9 mouse cellular contexts compared by ENCODE assay signal in the genomic region with DNA sequence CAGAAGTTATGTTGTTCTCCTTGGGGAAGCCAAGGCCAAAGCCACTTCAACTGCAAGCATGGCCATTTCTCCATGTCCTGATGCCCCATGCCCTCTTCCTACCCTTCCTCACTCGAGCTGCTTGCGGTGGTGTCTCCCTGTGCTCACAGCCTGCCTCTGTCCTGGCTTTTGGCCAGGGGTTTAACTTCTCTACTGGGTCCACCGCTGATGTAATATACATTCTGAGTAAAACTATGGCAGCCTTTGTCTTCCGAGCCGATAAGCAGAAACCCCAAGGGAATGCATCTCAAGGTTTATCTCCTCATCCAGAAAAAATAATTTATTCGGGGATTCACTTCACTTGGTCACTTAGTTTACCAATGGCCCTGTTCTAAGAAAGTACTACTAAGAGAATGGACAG. TPM values are rescaled to one million over a fixed set of nuclear protein-coding genes. Genes with fewer than 3 reads are reported as not detected.
DNase-seq lines count a peak whose midpoint lies in the region; ATAC-seq and TF ChIP-seq lines count a peak whose summit lies in the region.
"Had no signal": no experiment of that assay in that cellular context is flagged by ENCODE, and none has a peak within 500 bp of the region (broad histone marks: within the 10 kb centered on the region; RNA-seq: fewer than 3 reads in every experiment).

No protein-coding gene starts in this region.

- H3K4me3 ChIP-seq in hindbrain, postnatal 0 days (ENCODE audit: low read length), result no peak overlapping the region
- H3K4me3 ChIP-seq in hindbrain, embryonic 12.5 days, result no peak overlapping the region
- H3K4me3 ChIP-seq in liver, embryonic 14.5 days (ENCODE audit: insufficient read depth in 1 of 2, low read depth in 2 of 2, low read length in 2 of 2), result peak overlapping the region in 1 of 2 experiments; percentile 83; a peak in 2 of 4 replicates
- no peak overlapping the region for H3K4me3 ChIP-seq in midbrain, embryonic 13.5 days (replicated peaks)
- H3K4me3 ChIP-seq: neural tube, embryonic 12.5 days had no signal

- no peaks in the 10 kb centered on the region for H3K36me3 ChIP-seq in hindbrain, postnatal 0 days (ENCODE audit: insufficient read depth, low read length)
- H3K36me3 ChIP-seq in hindbrain, embryonic 12.5 days, result no peaks in the 10 kb centered on the region
- no peaks in the 10 kb centered on the region for H3K36me3 ChIP-seq in liver, embryonic 14.5 days (replicated peaks; ENCODE audit: control insufficient read depth, insufficient read depth, low read depth)
- H3K36me3 ChIP-seq in midbrain, embryonic 13.5 days, result no peaks in the 10 kb centered on the region
- H3K36me3 ChIP-seq: neural tube, embryonic 12.5 days had no signal

- H3K27ac ChIP-seq in hindbrain, postnatal 0 days, result no peak overlapping the region
- H3K27ac ChIP-seq in hindbrain, embryonic 12.5 days, result no peak overlapping the region
- H3K27ac ChIP-seq in liver, embryonic 14.5 days, result peak overlapping the region; percentile 43
- no peak overlapping the region for H3K27ac ChIP-seq in midbrain, embryonic 13.5 days
- H3K27ac ChIP-seq: neural tube, embryonic 12.5 days had no signal

- no peaks in the 10 kb centered on the region for H3K9me3 ChIP-seq in hindbrain, postnatal 0 days (ENCODE audit: low read length)
- H3K9me3 ChIP-seq in hindbrain, embryonic 12.5 days (replicated peaks), result no peaks in the 10 kb centered on the region
- H3K9me3 ChIP-seq in liver, embryonic 14.5 days (ENCODE audit: control insufficient read depth, low read length), result no peaks in the 10 kb centered on the region
- H3K9me3 ChIP-seq in midbrain, embryonic 13.5 days, result no peaks in the 10 kb centered on the region
- H3K9me3 ChIP-seq: neural tube, embryonic 12.5 days had no signal

- H3K4me2 ChIP-seq in hindbrain, postnatal 0 days (ENCODE audit: low read depth, low read length), result peak overlapping the region; percentile 92; the same call in 1 of the 2 replicates
- no peak overlapping the region for H3K4me2 ChIP-seq in hindbrain, embryonic 12.5 days (replicated peaks)
- H3K4me2 ChIP-seq in liver, embryonic 14.5 days (ENCODE audit: low read depth), result peak overlapping the region; percentile 77
- no peak overlapping the region for H3K4me2 ChIP-seq in midbrain, embryonic 13.5 days (replicated peaks)

- H3K9ac ChIP-seq in hindbrain, postnatal 0 days (replicated peaks; ENCODE audit: low read length), result no peak overlapping the region
- H3K9ac ChIP-seq in hindbrain, embryonic 12.5 days, result no peak overlapping the region
- peak overlapping the region; percentile 38 for H3K9ac ChIP-seq in liver, embryonic 14.5 days (replicated peaks)
- no peak overlapping the region for H3K9ac ChIP-seq in midbrain, embryonic 13.5 days (replicated peaks)
- H3K9ac ChIP-seq: neural tube, embryonic 12.5 days had no signal

- TF ChIP-seq CTCF in hindbrain, postnatal 0 days (IDR thresholded peaks at IDR 0.05; ENCODE audit: low read depth), result no peak
- no peak for TF ChIP-seq CTCF in liver, embryonic 14.5 days (IDR thresholded peaks at IDR 0.05; ENCODE audit: low read depth)

- H3K4me1 ChIP-seq in hindbrain, postnatal 0 days (ENCODE audit: insufficient read depth, low read length), result 0 out of 2 replicates have a peak, but pooled peaks cover 6% of the 10 kb centered on the region
- peaks cover 9% of the 10 kb centered on the region; the same call in 1 of the 2 replicates for H3K4me1 ChIP-seq in hindbrain, embryonic 12.5 days
- H3K4me1 ChIP-seq in liver, embryonic 14.5 days (replicated peaks; ENCODE audit: control insufficient read depth in 2 of 2, insufficient read depth in 2 of 2, low read length in 1 of 2), result peaks cover 3 to 22% of the 10 kb centered on the region in 2 experiments
- H3K4me1 ChIP-seq in midbrain, embryonic 13.5 days (replicated peaks), result peaks cover 5% of the 10 kb centered on the region; the same call in 1 of the 2 replicates

- no peaks in the 10 kb centered on the region for H3K27me3 ChIP-seq in hindbrain, postnatal 0 days (ENCODE audit: insufficient read depth, low read length)
- no peaks in the 10 kb centered on the region for H3K27me3 ChIP-seq in hindbrain, embryonic 12.5 days
- H3K27me3 ChIP-seq in liver, embryonic 14.5 days (ENCODE audit: control insufficient read depth, insufficient read depth, low read length), result no peaks in the 10 kb centered on the region
- H3K27me3 ChIP-seq in midbrain, embryonic 13.5 days, result no peaks in the 10 kb centered on the region; the same call in 1 of the 2 replicates
- H3K27me3 ChIP-seq: neural tube, embryonic 12.5 days had no signal

- DNase-seq in hindbrain, postnatal 0 days (ENCODE audit: low spot score), result peak; percentile 7
- peak; percentile 83 for DNase-seq in 416B (ENCODE audit: low read depth)
- no peak for DNase-seq in liver, embryonic 14.5 days (ENCODE audit: low read depth in 3 of 3, low spot score in 3 of 3)
- no peak for DNase-seq in embryo, embryonic 9.5 days (ENCODE audit: extremely low spot score)
- no peak for DNase-seq in adrenal gland, adult 18-20 months (ENCODE audit: low spot score in 2 of 2)

- 64% methylated on average over 6 of the region's 6 CpGs for WGBS in hindbrain, postnatal 0 days
- WGBS in hindbrain, embryonic 12.5 days, result 80% methylated on average over 6 of the region's 6 CpGs
- WGBS in liver, embryonic 14.5 days (ENCODE audit: insufficient replicate concordance), result 64% methylated on average over 6 of the region's 6 CpGs
- 71% methylated on average over 6 of the region's 6 CpGs for WGBS in midbrain, embryonic 13.5 days

- ATAC-seq in hindbrain, postnatal 0 days, result no peak
- no peak for ATAC-seq in hindbrain, embryonic 12.5 days (ENCODE audit: low FRiP score)
- ATAC-seq in erythroblast, adult 5-6 weeks (replicated peaks; ENCODE audit: low FRiP score, poor library complexity, severe bottlenecking), result peak; percentile 38
- ATAC-seq in liver, embryonic 14.5 days (ENCODE audit: insufficient read depth), result no peak
- no peak for ATAC-seq in midbrain, embryonic 13.5 days

- no peak for TF ChIP-seq EP300 in liver, embryonic 14.5 days (IDR thresholded peaks at IDR 0.05; ENCODE audit: low read depth)

RNA-seq across cellular contexts. Expression of a gene that starts 0.8 kb away (rescaled TPM):
- 101 and 111 TPM in 2 replicates for total RNA-seq in hindbrain, postnatal 0 days (2014; rRNA removed)
- 208 and 216 TPM in 2 replicates for polyA plus RNA-seq in hindbrain, postnatal 0 days (2015; fragmentation: Nextera tagmentation; extraction: Ambion mirVana)
- polyA plus RNA-seq in hindbrain, embryonic 12.5 days (2016; fragmentation: Nextera tagmentation; extraction: Ambion mirVana), result 134 and 143 TPM in 2 replicates
- total RNA-seq in erythroblast, adult 5-6 weeks (2015; ENCODE audit: low replicate concordance), result 1,642 and 1,724 TPM in 2 replicates
- 563 and 1,023 TPM in 2 replicates for total RNA-seq in erythroblast, adult 5-6 weeks (2017; ENCODE audit: low replicate concordance)
- 156 and 227 TPM in 2 replicates for polyA plus RNA-seq in liver, embryonic 14.5 days (2012; rRNA removed)
- polyA plus RNA-seq in liver, embryonic 14.5 days (2014; fragmentation: Nextera tagmentation; extraction: Ambion mirVana), result 413 and 419 TPM in 2 replicates
- 82.5 and 82.7 TPM in 2 replicates for polyA plus RNA-seq in midbrain, embryonic 13.5 days (2015; fragmentation: Nextera tagmentation; extraction: Ambion mirVana)
- total RNA-seq in adrenal gland, adult 18-20 months (2021), result 1,000 to 10,000 TPM in 1 of 2 experiments, 100 to 1,000 TPM in 1; 825 to 1,833 TPM

RNA-seq across cellular contexts. Expression of a gene that starts 13.8 kb away (rescaled TPM):
- not detected in 2 replicates for total RNA-seq in hindbrain, postnatal 0 days (2014; rRNA removed)
- polyA plus RNA-seq in hindbrain, postnatal 0 days (2015; fragmentation: Nextera tagmentation; extraction: Ambion mirVana), result not detected in 2 replicates
- not detected in 2 replicates for polyA plus RNA-seq in hindbrain, embryonic 12.5 days (2016; fragmentation: Nextera tagmentation; extraction: Ambion mirVana)
- not detected in 2 replicates for total RNA-seq in erythroblast, adult 5-6 weeks (2015; ENCODE audit: low replicate concordance)
- not detected in 2 replicates for total RNA-seq in erythroblast, adult 5-6 weeks (2017; ENCODE audit: low replicate concordance)
- 0.08 TPM in 1 of 2 replicates, not detected in the other for polyA plus RNA-seq in liver, embryonic 14.5 days (2012; rRNA removed)
- not detected in 2 replicates for polyA plus RNA-seq in liver, embryonic 14.5 days (2014; fragmentation: Nextera tagmentation; extraction: Ambion mirVana)
- not detected in 2 replicates for polyA plus RNA-seq in midbrain, embryonic 13.5 days (2015; fragmentation: Nextera tagmentation; extraction: Ambion mirVana)
- total RNA-seq in adrenal gland, adult 18-20 months (2021), result under 1 TPM in 1 of 2 experiments, not detected in 1; 0.16 TPM
- polyA plus RNA-seq: neural tube, embryonic 12.5 days had no signal

RNA-seq across cellular contexts. Expression of a gene that starts 28.5 kb away (rescaled TPM):
- total RNA-seq in hindbrain, postnatal 0 days (2014; rRNA removed), result 19.9 and 21.9 TPM in 2 replicates
- polyA plus RNA-seq in hindbrain, postnatal 0 days (2015; fragmentation: Nextera tagmentation; extraction: Ambion mirVana), result 4.3 and 4.5 TPM in 2 replicates
- 13.6 and 14.2 TPM in 2 replicates for polyA plus RNA-seq in hindbrain, embryonic 12.5 days (2016; fragmentation: Nextera tagmentation; extraction: Ambion mirVana)
- 2.5 and 4.4 TPM in 2 replicates for total RNA-seq in erythroblast, adult 5-6 weeks (2015; ENCODE audit: low replicate concordance)
- 4.5 and 5.6 TPM in 2 replicates for total RNA-seq in erythroblast, adult 5-6 weeks (2017; ENCODE audit: low replicate concordance)
- polyA plus RNA-seq in liver, embryonic 14.5 days (2012; rRNA removed), result 2.4 and 2.5 TPM in 2 replicates
- polyA plus RNA-seq in liver, embryonic 14.5 days (2014; fragmentation: Nextera tagmentation; extraction: Ambion mirVana), result 3.4 and 3.9 TPM in 2 replicates
- 9.7 and 11.2 TPM in 2 replicates for polyA plus RNA-seq in midbrain, embryonic 13.5 days (2015; fragmentation: Nextera tagmentation; extraction: Ambion mirVana)
- total RNA-seq in adrenal gland, adult 18-20 months (2021), result 10 to 100 TPM; 16.1 to 17.9 TPM

RNA-seq across cellular contexts. Expression of a gene that starts 39.3 kb away (rescaled TPM):
- total RNA-seq in hindbrain, postnatal 0 days (2014; rRNA removed), result not detected in 2 replicates
- 0.09 and 0.19 TPM in 2 replicates for polyA plus RNA-seq in hindbrain, postnatal 0 days (2015; fragmentation: Nextera tagmentation; extraction: Ambion mirVana)
- polyA plus RNA-seq in hindbrain, embryonic 12.5 days (2016; fragmentation: Nextera tagmentation; extraction: Ambion mirVana), result not detected in 2 replicates
- not detected in 2 replicates for total RNA-seq in erythroblast, adult 5-6 weeks (2015; ENCODE audit: low replicate concordance)
- total RNA-seq in erythroblast, adult 5-6 weeks (2017; ENCODE audit: low replicate concordance), result not detected in 2 replicates
- 0.01 and 0.04 TPM in 2 replicates for polyA plus RNA-seq in liver, embryonic 14.5 days (2012; rRNA removed)
- 0.11 TPM in 1 of 2 replicates, not detected in the other for polyA plus RNA-seq in liver, embryonic 14.5 days (2014; fragmentation: Nextera tagmentation; extraction: Ambion mirVana)
- not detected in 2 replicates for polyA plus RNA-seq in midbrain, embryonic 13.5 days (2015; fragmentation: Nextera tagmentation; extraction: Ambion mirVana)
- not detected for total RNA-seq in adrenal gland, adult 18-20 months (2021)
- polyA plus RNA-seq: neural tube, embryonic 12.5 days had no signal

RNA-seq across cellular contexts. Expression of a gene that starts 39.4 kb away (rescaled TPM):
- not detected in 2 replicates for total RNA-seq in hindbrain, postnatal 0 days (2014; rRNA removed)
- not detected in 2 replicates for polyA plus RNA-seq in hindbrain, postnatal 0 days (2015; fragmentation: Nextera tagmentation; extraction: Ambion mirVana)
- polyA plus RNA-seq in hindbrain, embryonic 12.5 days (2016; fragmentation: Nextera tagmentation; extraction: Ambion mirVana), result not detected in 2 replicates
- total RNA-seq in erythroblast, adult 5-6 weeks (2015; ENCODE audit: low replicate concordance), result not detected in 2 replicates
- total RNA-seq in erythroblast, adult 5-6 weeks (2017; ENCODE audit: low replicate concordance), result not detected in 2 replicates
- not detected in 2 replicates for polyA plus RNA-seq in liver, embryonic 14.5 days (2012; rRNA removed)
- polyA plus RNA-seq in liver, embryonic 14.5 days (2014; fragmentation: Nextera tagmentation; extraction: Ambion mirVana), result not detected in 2 replicates
- not detected in 2 replicates for polyA plus RNA-seq in midbrain, embryonic 13.5 days (2015; fragmentation: Nextera tagmentation; extraction: Ambion mirVana)
- not detected for total RNA-seq in adrenal gland, adult 18-20 months (2021)
- polyA plus RNA-seq: neural tube, embryonic 12.5 days had no signal

Comparison
In these comparisons a context has a peak if more than half of its experiments do, and no peak if none do; other contexts are left out.
1. H3K4me2 ChIP-seq: peak in hindbrain, postnatal 0 days (single experiment) and liver, embryonic 14.5 days (single experiment); none in hindbrain, embryonic 12.5 days (single experiment) and midbrain, embryonic 13.5 days (single experiment).
2. DNase-seq: peak in hindbrain, postnatal 0 days (single experiment) and 416B (single experiment); none in liver, embryonic 14.5 days (0 of 3), embryo, embryonic 9.5 days (single experiment) and adrenal gland, adult 18-20 months (0 of 2).